Mouse (Mus musculus) heart, postnatal 0 days (tissue): ENCODE measurements around the gene Tspo2. TPM values are rescaled to one million over a fixed set of nuclear protein-coding genes. Genes with fewer than 3 reads are reported as not detected.
"Not testable (repeated sequence)": the region's sequence is repeated elsewhere in the genome, so short reads cannot be mapped to it uniquely, and the experiment has no call there.

Experiments used
- ATAC-seq: fragments of 200-750 bp; cut with Nextera tagmentation; 2 replicates; pipeline ENCODE4 v1.8.0; 2017; ENCODE audit warnings: low read depth, moderate number of reproducible peaks, moderate library complexity; ENCODE audit not compliant: insufficient read depth
- DNase-seq: peaks from one replicate; pipeline ENCODE4 v3.0.0-alpha.2; 2016; ENCODE audit warnings: low spot score
- H3K27ac ChIP-seq: fragments of 300-500 bp; sonication (generic); 2 replicates; pipeline ENCODE4 v1.5.1; 2014; ENCODE audit warnings: low read depth, mild to moderate bottlenecking
- H3K27me3 ChIP-seq: fragments of 300-500 bp; sonication (generic); 2 replicates; pipeline ENCODE4 v1.6.1; 2014; ENCODE audit warnings: low read length, mixed read lengths; ENCODE audit not compliant: control insufficient read depth, insufficient read depth
- H3K36me3 ChIP-seq: fragments of 300-500 bp; sonication (generic); replicated peaks from 2 replicates; pipeline ENCODE4 v1.6.1; 2014; ENCODE audit warnings: low read length, mixed read lengths; ENCODE audit not compliant: control insufficient read depth, insufficient read depth
- H3K4me1 ChIP-seq: fragments of 300-500 bp; sonication (generic); 2 replicates; pipeline ENCODE4 v1.6.1; 2014; ENCODE audit warnings: antibody characterized with exemption; ENCODE audit not compliant: control insufficient read depth, insufficient read depth
- H3K4me2 ChIP-seq: fragments of 300-500 bp; sonication (generic); 2 replicates; pipeline ENCODE4 v1.6.1; 2014; ENCODE audit warnings: low read depth, mild to moderate bottlenecking, low read length, moderate library complexity
- H3K4me3 ChIP-seq: fragments of 300-500 bp; sonication (generic); 2 replicates; pipeline ENCODE4 v1.5.1; 2014; ENCODE audit warnings: low read depth, low read length
- H3K9ac ChIP-seq: fragments of 300-500 bp; sonication (generic); replicated peaks from 2 replicates; pipeline ENCODE4 v1.6.1; 2014; ENCODE audit warnings: low read depth, low read length, mixed read lengths
- H3K9me3 ChIP-seq: fragments of 300-500 bp; sonication (generic); replicated peaks from 2 replicates; pipeline ENCODE4 v1.6.1; 2016; ENCODE audit warnings: low read length; ENCODE audit not compliant: control insufficient read depth
- CTCF ChIP-seq: IDR thresholded peaks from 2 replicates; pipeline ENCODE4 v1.5.1; 2016; ENCODE audit warnings: antibody characterized with exemption, control low read depth, low read depth
- EP300 ChIP-seq: IDR thresholded peaks from 2 replicates; pipeline ENCODE4 v1.6.1; 2016; ENCODE audit warnings: antibody characterized with exemption, low read depth
- WGBS: fragments of 180-500 bp; shearing (Covaris S2); extraction: QIAGEN DNeasy Blood & Tissue Kit; methylation state at CpG from one replicate; pipeline ENCODE4 v1.1.7; 2014; 5-methylcytosine and 5-hydroxymethylcytosine counted together
- polyA plus RNA-seq: library from polyadenylated mRNA; unstranded; fragments of >200 nt; fragmentation: Nextera tagmentation; extraction: Ambion mirVana; gene quantifications from 2 replicates; pipeline ENCODE4 v1.2.1, GENCODE M21; 2015
- total RNA-seq: library from RNA; depleted of rRNA; stranded (reverse); fragments of >200 nt; gene quantifications from 2 replicates; pipeline ENCODE4 v1.2.3, GENCODE M21; 2014; ENCODE audit warnings: low replicate concordance

Tspo2 gene
- total and polyA plus RNA-seq, 2 experiments from 2014 or later: 0.75 TPM; not detected in 1

- 81% methylated on average over 3 of the region's 3 CpGs for WGBS
These were observed 38.1 kb upstream of the Tspo2 start for GRCm38 (mm10) chr17:48489466-48489865.

DNA sequence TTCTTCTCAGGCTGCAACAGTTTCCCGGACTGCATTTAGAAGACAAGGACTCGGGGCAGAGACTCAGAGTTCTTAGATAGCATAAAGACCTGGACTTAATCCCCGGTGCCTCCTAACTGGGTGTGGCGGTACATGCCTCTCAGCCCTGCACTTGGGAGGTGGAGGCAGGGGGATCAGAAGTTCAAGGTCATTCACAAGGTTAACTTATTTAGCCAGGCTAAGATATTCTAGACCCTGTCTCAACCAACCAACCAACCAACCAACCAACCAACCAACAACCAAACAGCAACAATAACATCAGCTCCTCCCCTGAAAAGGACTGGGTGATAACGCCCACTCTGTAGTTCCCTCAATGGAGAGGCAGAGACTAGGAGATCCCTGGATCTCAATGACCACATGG lies 32.9 kb upstream of the Tspo2 start:
- ATAC-seq: no peak
- TF ChIP-seq CTCF: no peak
- TF ChIP-seq EP300: no peak
- no peak overlapping the region for H3K4me3 ChIP-seq
- no peak overlapping the region for H3K9ac ChIP-seq
- no peaks in the 10 kb centered on the region for H3K36me3 ChIP-seq
- H3K4me1 ChIP-seq: no peaks in the 10 kb centered on the region
- WGBS: 79% methylated on average over 5 of the region's 5 CpGs
- H3K27ac ChIP-seq: no peak overlapping the region
- H3K27me3 ChIP-seq: no peaks in the 10 kb centered on the region
- DNase-seq: no peak
- no peak overlapping the region for H3K4me2 ChIP-seq
- H3K9me3 ChIP-seq: no peaks in the 10 kb centered on the region

More at GRCm38 (mm10) chr17:48489466-48489865, 38.1 kb upstream of the Tspo2 start:
- no peak overlapping the region for H3K4me2 ChIP-seq
- H3K4me3 ChIP-seq: no peak overlapping the region
- no peak overlapping the region for H3K9ac ChIP-seq
- no peaks in the 10 kb centered on the region for H3K4me1 ChIP-seq
- ATAC-seq: no peak
- H3K36me3 ChIP-seq: no peaks in the 10 kb centered on the region
- H3K9me3 ChIP-seq: no peaks in the 10 kb centered on the region
- DNase-seq: no peak
- TF ChIP-seq CTCF (no peak), EP300 (no peak)
- H3K27ac ChIP-seq: no peak overlapping the region
- no peaks in the 10 kb centered on the region for H3K27me3 ChIP-seq

GRCm38 (mm10) chr17:48483764-48484163 lies 32.4 kb upstream of the Tspo2 start:
- Histone ChIP-seq H3K4me1 (no peaks in the 10 kb centered on the region), H3K9ac (no peak overlapping the region), H3K36me3 (no peaks in the 10 kb centered on the region), H3K4me2 (no peak overlapping the region), H3K27me3 (no peaks in the 10 kb centered on the region), H3K27ac (no peak overlapping the region), H3K9me3 (no peaks in the 10 kb centered on the region), H3K4me3 (no peak overlapping the region)
- TF ChIP-seq EP300: no peak
- no peak for TF ChIP-seq CTCF
- no peak for DNase-seq
- 55% methylated on average over 5 of the region's 5 CpGs for WGBS
- ATAC-seq: no peak

GRCm38 (mm10) chr17:48479952-48480351 lies 28.6 kb upstream of the Tspo2 start:
- 80% methylated on average over 10 of the region's 10 CpGs for WGBS
- H3K36me3 ChIP-seq: no peaks in the 10 kb centered on the region
- H3K9ac ChIP-seq: no peak overlapping the region
- H3K9me3 ChIP-seq: no peaks in the 10 kb centered on the region
- no peak overlapping the region for H3K27ac ChIP-seq
- TF ChIP-seq CTCF (no peak), EP300 (no peak)
- H3K27me3 ChIP-seq: no peaks in the 10 kb centered on the region
- H3K4me2 ChIP-seq: no peak overlapping the region
- no peak for DNase-seq
- H3K4me3 ChIP-seq: no peak overlapping the region
- no peaks in the 10 kb centered on the region for H3K4me1 ChIP-seq
- no peak for ATAC-seq

DNA sequence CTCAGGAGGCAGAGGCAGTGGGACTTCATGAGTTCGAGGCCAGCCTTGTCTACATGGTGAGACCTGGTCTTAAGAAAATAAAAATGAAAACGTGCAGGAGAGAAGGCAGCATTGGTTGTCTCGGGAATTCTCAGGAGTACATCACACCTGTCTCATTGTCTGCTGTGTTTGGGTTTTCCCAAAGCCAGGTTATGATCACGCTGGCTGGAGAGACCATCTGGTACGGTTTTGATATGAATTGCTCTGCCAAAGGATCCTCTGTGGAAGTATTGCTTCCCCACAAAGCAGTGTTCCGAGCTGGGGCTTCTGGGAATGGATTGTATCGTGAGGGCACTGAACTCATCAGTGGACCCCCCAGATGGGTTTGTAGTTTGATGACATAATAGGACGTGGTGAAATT lies 24.1 kb upstream of the Tspo2 start:
- 73% methylated on average over 8 of the region's 8 CpGs for WGBS
- no peak overlapping the region for H3K9ac ChIP-seq
- H3K27ac ChIP-seq: no peak overlapping the region
- H3K27me3 ChIP-seq: no peaks in the 10 kb centered on the region
- H3K36me3 ChIP-seq: no peaks in the 10 kb centered on the region
- no peaks in the 10 kb centered on the region for H3K4me1 ChIP-seq
- no peak overlapping the region for H3K4me3 ChIP-seq
- TF ChIP-seq CTCF: no peak
- TF ChIP-seq EP300: no peak
- H3K9me3 ChIP-seq: no peaks in the 10 kb centered on the region
- no peak for DNase-seq
- no peak overlapping the region for H3K4me2 ChIP-seq
- no peak for ATAC-seq

GRCm38 (mm10) chr17:48474282-48474681 lies 23.0 kb upstream of the Tspo2 start:
- not testable (repeated sequence) for H3K4me2 ChIP-seq, H3K27me3 ChIP-seq, H3K36me3 ChIP-seq, DNase-seq, H3K9me3 ChIP-seq, H3K4me3 ChIP-seq, H3K4me1 ChIP-seq, ATAC-seq, H3K27ac ChIP-seq, H3K9ac ChIP-seq
- 62% methylated on average over 6 of the region's 6 CpGs for WGBS
